Mouse (Mus musculus) CH12.LX (cell line): ENCODE measurements at regions not wholly inside any gene's neighbourhood (a gene's known extent, or its start where the extent isn't known, plus 50 kb on each side); places are given as distances from the start of the nearest gene placed in this dataset.

Source experiments
- DNase-seq: peaks from one replicate; pipeline ENCODE4 v3.0.0-alpha.2; 2013; ENCODE audit errors: extremely low read depth
- H3K27ac ChIP-seq: 2 replicates; pipeline ENCODE4 v1.5.1; 2012; ENCODE audit warnings: low read depth, mild to moderate bottlenecking, control low read depth, moderate library complexity; ENCODE audit not compliant: insufficient read depth
- H3K27me3 ChIP-seq: replicated peaks from 2 replicates; pipeline ENCODE3; 2012; ENCODE audit warnings: inconsistent platforms
- H3K36me3 ChIP-seq, 2 experiments: replicated peaks in 1 of 2; 2 replicates each; pipeline versions ENCODE3 to v1.6.1; 2012; ENCODE audit warnings: inconsistent platforms in 1 of 2, low read length in 1 of 2, mild to moderate bottlenecking in 1 of 2, mixed read lengths in 1 of 2, moderate library complexity in 1 of 2; ENCODE audit not compliant: control insufficient read depth in 1 of 2, insufficient read depth in 1 of 2
- H3K4me1 ChIP-seq, 2 experiments: 2 replicates each; pipeline ENCODE4 v1.6.1; 2012; ENCODE audit warnings: inconsistent platforms in 1 of 2, moderate library complexity in 1 of 2; ENCODE audit not compliant: insufficient read depth in 2 of 2, control insufficient read depth in 1 of 2
- H3K4me2 ChIP-seq: 2 replicates; pipeline ENCODE4 v1.6.1; 2012; ENCODE audit warnings: low read depth, mild to moderate bottlenecking, control low read depth; ENCODE audit not compliant: poor library complexity, insufficient read depth, severe bottlenecking
- H3K4me3 ChIP-seq, 3 experiments: fragments of 150-350 bp in 1 of 3; sonication (generic) in 1 of 3; replicated peaks in 1 of 3; 2 replicates each; pipeline versions ENCODE3 to v1.5.1; 2011 to 2012; ENCODE audit warnings: low read depth in 2 of 3, low read length in 2 of 3, mild to moderate bottlenecking in 2 of 3, moderate library complexity in 2 of 3, control low read depth in 1 of 3, improper control_type of control experiment in 1 of 3, inconsistent platforms in 1 of 3, mixed read lengths in 1 of 3; ENCODE audit not compliant: poor library complexity in 1 of 3
- H3K79me2 ChIP-seq: replicated peaks from 2 replicates; pipeline ENCODE4 v1.6.1; 2012; ENCODE audit warnings: mild to moderate bottlenecking, moderate library complexity; ENCODE audit not compliant: control insufficient read depth, poor library complexity, insufficient read depth, severe bottlenecking; ENCODE audit errors: extremely low read depth
- H3K9ac ChIP-seq: 2 replicates; pipeline ENCODE4 v1.6.1; 2012; ENCODE audit warnings: low read depth, mild to moderate bottlenecking, control low read depth, moderate library complexity; ENCODE audit not compliant: insufficient read depth
- H3K9me3 ChIP-seq: replicated peaks from 2 replicates; pipeline ENCODE3; 2012; ENCODE audit warnings: low read length, inconsistent platforms, mixed read lengths
- BHLHE40 ChIP-seq: IDR thresholded peaks from 2 replicates; pipeline ENCODE4 v1.6.1; 2011; ENCODE audit warnings: mild to moderate bottlenecking, low read depth, low read length, improper control_type of control experiment
- CHD1 ChIP-seq: IDR thresholded peaks from 2 replicates; pipeline ENCODE4 v1.6.1; 2012; ENCODE audit warnings: low read depth, low read length, improper control_type of control experiment, inconsistent platforms
- ELF1 ChIP-seq: IDR thresholded peaks from 2 replicates; pipeline ENCODE4 v1.6.1; 2014; ENCODE audit warnings: low read depth, mild to moderate bottlenecking, inconsistent platforms, low read length, improper control_type of control experiment
- EP300 ChIP-seq: IDR thresholded peaks from 2 replicates; pipeline ENCODE4 v1.6.1; 2011; ENCODE audit warnings: low read length, improper control_type of control experiment
- GABPA ChIP-seq: IDR thresholded peaks from 2 replicates; pipeline ENCODE4 v1.6.1; 2012; ENCODE audit warnings: low read depth, low read length, improper control_type of control experiment, inconsistent platforms; ENCODE audit not compliant: insufficient replicate concordance
- HCFC1 ChIP-seq: IDR thresholded peaks from 2 replicates; pipeline ENCODE4 v1.6.1; 2012; ENCODE audit warnings: low read depth, mild to moderate bottlenecking, inconsistent platforms, low read length, improper control_type of control experiment
- IRF4 ChIP-seq: IDR thresholded peaks from 2 replicates; pipeline ENCODE4 v1.6.1; 2014; ENCODE audit warnings: low read depth, mild to moderate bottlenecking, inconsistent platforms, low read length, improper control_type of control experiment
- JUN ChIP-seq: IDR thresholded peaks from 2 replicates; pipeline ENCODE4 v1.6.1; 2011; ENCODE audit warnings: low read depth, mild to moderate bottlenecking, low read length, improper control_type of control experiment, moderate library complexity; ENCODE audit not compliant: insufficient read depth
- JUND ChIP-seq: conservative IDR thresholded peaks from 2 replicates; pipeline ENCODE4 v1.6.1; 2011; ENCODE audit warnings: low read depth, low read length, improper control_type of control experiment
- KAT2A ChIP-seq: IDR thresholded peaks from 2 replicates; pipeline ENCODE4 v1.6.1; 2012; ENCODE audit warnings: low read length, improper control_type of control experiment, inconsistent platforms; ENCODE audit not compliant: insufficient replicate concordance
- MAFK ChIP-seq: IDR thresholded peaks from 2 replicates; pipeline ENCODE4 v1.6.1; 2011; ENCODE audit warnings: low read length, improper control_type of control experiment; ENCODE audit not compliant: insufficient replicate concordance
- MXI1 ChIP-seq: IDR thresholded peaks from 2 replicates; pipeline ENCODE4 v1.6.1; 2011; ENCODE audit warnings: mild to moderate bottlenecking, low read depth, low read length, improper control_type of control experiment
- MYC ChIP-seq: IDR thresholded peaks from 2 replicates; pipeline ENCODE4 v1.6.1; 2011; ENCODE audit warnings: low read depth, mild to moderate bottlenecking, improper control_type of control experiment, low read length
- PAX5 ChIP-seq: IDR thresholded peaks from 2 replicates; pipeline ENCODE4 v1.6.1; 2012; ENCODE audit warnings: low read length, inconsistent platforms, mixed read lengths
- SMC3 ChIP-seq: IDR thresholded peaks from 2 replicates; pipeline ENCODE4 v1.6.1; 2011; ENCODE audit warnings: low read depth, low read length, improper control_type of control experiment
- TBP ChIP-seq: conservative IDR thresholded peaks from 2 replicates; pipeline ENCODE4 v1.6.1; 2011; ENCODE audit warnings: low read depth, low read length, improper control_type of control experiment
- USF1 ChIP-seq: IDR thresholded peaks from 2 replicates; pipeline ENCODE4 v1.6.1; 2014; ENCODE audit warnings: low read depth, mild to moderate bottlenecking, inconsistent platforms, low read length, improper control_type of control experiment
- ZMIZ1 ChIP-seq: IDR thresholded peaks from 2 replicates; pipeline ENCODE4 v1.6.1; 2012; ENCODE audit warnings: low read depth, mild to moderate bottlenecking, inconsistent platforms, low read length, improper control_type of control experiment
- ZNF384 ChIP-seq: IDR thresholded peaks from 2 replicates; pipeline ENCODE4 v1.6.1; 2012; ENCODE audit warnings: low read depth, low read length, improper control_type of control experiment, inconsistent platforms
- dilution Hi-C: fragments of 300-500 bp; cut with MboI; formaldehyde crosslinking; loops from 2 replicates; pipeline ENCODE4 v1.14.3; 2020; ENCODE audit warnings: low sequenced_read_pairs; ENCODE audit not compliant: extremely low pct_unique_long_range_greater_than_20kb, extremely low pct_ligation_motif_present
- in situ Hi-C: fragments of 300-500 bp; cut with MboI; formaldehyde crosslinking; loops from 3 replicates; pipeline ENCODE4 v1.14.3; 2019; ENCODE audit warnings: low sequenced_read_pairs, low pct_ligation_motif_present, low pct_unique_long_range_greater_than_20kb, mixed read lengths

DNA sequence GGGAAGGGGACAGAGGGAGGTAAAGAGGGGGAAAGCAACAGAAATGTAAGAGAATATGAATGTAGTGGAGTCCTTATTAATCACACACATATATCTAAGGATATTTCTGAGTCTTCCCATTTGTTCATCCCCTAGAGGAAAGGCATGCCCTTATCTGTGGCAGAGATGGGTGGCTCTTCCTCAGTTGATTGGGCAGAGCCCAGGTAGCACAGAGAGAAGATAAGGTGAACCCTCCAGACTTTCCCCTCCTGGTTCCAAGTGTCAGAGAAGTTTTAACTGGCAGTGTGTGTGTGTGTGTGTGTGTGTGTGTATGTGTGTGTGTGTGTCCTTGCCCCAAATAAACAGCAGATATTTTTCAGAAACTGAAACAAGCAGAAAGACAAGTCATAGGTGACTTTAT, 99.2 kb upstream of the Nr3c2 start:
- H3K4me2 ChIP-seq = no peak overlapping the region
- in situ Hi-C loops (no loop called here), dilution Hi-C loops (no loop called here)
- no peak overlapping the region for H3K9ac ChIP-seq
- TF ChIP-seq JUN = no peak
- no peak for TF ChIP-seq ZNF384
- TF ChIP-seq SMC3 = no peak
- TF ChIP-seq MAFK = no peak
- TF ChIP-seq PAX5 = no peak
- no peak for TF ChIP-seq EP300
- TF ChIP-seq MYC = no peak
- no peak for TF ChIP-seq MXI1
- no peak for TF ChIP-seq HCFC1
- TF ChIP-seq GABPA = no peak
- TF ChIP-seq BHLHE40 = no peak
- TF ChIP-seq TBP = no peak
- no peak for TF ChIP-seq CHD1
- no peak for TF ChIP-seq JUND
- no peak for TF ChIP-seq IRF4
- no peak for DNase-seq
- H3K9me3 ChIP-seq = no peaks in the 10 kb centered on the region
- H3K36me3 ChIP-seq = no peaks in the 10 kb centered on the region
- no peak overlapping the region for H3K4me3 ChIP-seq
- H3K79me2 ChIP-seq = no peaks in the 10 kb centered on the region
- no peak overlapping the region for H3K27ac ChIP-seq
- no peaks in the 10 kb centered on the region for H3K4me1 ChIP-seq
- H3K27me3 ChIP-seq = no peaks in the 10 kb centered on the region

DNA sequence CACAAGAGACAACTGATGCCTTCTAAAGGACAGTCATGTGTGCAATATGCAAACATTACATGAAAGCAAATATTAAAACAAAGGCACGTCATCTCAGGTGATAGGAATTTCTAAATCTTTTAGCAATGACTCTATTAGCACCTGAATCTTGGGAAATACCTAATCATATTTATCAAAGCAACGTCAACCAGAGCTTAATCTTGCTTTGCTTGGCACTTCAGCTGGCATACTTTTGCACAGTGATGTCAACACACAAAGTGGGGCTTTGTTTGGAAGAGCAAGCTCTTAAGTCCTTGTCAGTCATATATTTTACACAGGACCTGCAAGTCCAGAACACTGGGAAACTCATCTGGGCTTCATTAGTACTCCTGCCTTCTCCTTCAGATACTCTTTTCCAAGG, 75.8 kb upstream of the Nr3c2 start:
- Histone ChIP-seq H3K9me3 (no peaks in the 10 kb centered on the region), H3K27ac (no peak overlapping the region), H3K36me3 (no peaks in the 10 kb centered on the region), H3K4me1 (no peaks in the 10 kb centered on the region), H3K4me2 (no peak overlapping the region), H3K4me3 (no peak overlapping the region), H3K9ac (no peak overlapping the region), H3K27me3 (no peaks in the 10 kb centered on the region), H3K79me2 (no peaks in the 10 kb centered on the region)
- in situ Hi-C loops = no loop called here
- dilution Hi-C loops = no loop called here
- TF ChIP-seq USF1 = no peak
- TF ChIP-seq HCFC1 = no peak
- TF ChIP-seq ZMIZ1 = no peak
- no peak for TF ChIP-seq KAT2A
- no peak for TF ChIP-seq ELF1
- no peak for DNase-seq
